Mouse (Mus musculus) testis, adult 10 weeks (tissue): ENCODE measurements around the gene Gm10974. TPM values are rescaled to one million over a fixed set of nuclear protein-coding genes. Genes with fewer than 3 reads are reported as not detected.

Experiments used
- polyA plus RNA-seq: library from polyadenylated mRNA; stranded (reverse); fragments of 350-450 nt; fragmentation: Illumina TruSeq; extraction: RNeasy Lipid Tissue Mini Kit (QIAGEN cat#74804); gene quantifications from one replicate; pipeline ENCODE4 v1.2.3, GENCODE M21; 2014; ENCODE audit warnings: low read depth, low replicate concordance

The Gm10974 gene
- polyA plus RNA-seq, result not detected

GRCm38 (mm10) chr7:66365904-66366303 is at the start of gene Gm10974:
Gene Gm10974 (plus strand): TSS chr7:66365905.

GRCm38 (mm10) chr7:66387813-66388521 is 22.3 kb downstream of the Gm10974 start, which contains the start of gene Lrrk1:
Gene Lrrk1 (minus strand): TSS chr7:66388350.

GRCm38 (mm10) chr7:66427437-66428161 is 61.9 kb downstream of the Gm10974 start, which contains the start of gene Aldh1a3:
Gene Aldh1a3 (minus strand): TSS chr7:66427517.

Other genes starting within 250 kb of the Gm10974 start
- gene Lrrk1, start 22.4 kb downstream of the Gm10974 start, polyA plus RNA-seq, result 0.67 TPM
- gene Aldh1a3, start 61.6 kb downstream of the Gm10974 start, polyA plus RNA-seq, result 3.0 TPM